ENCODE assay signal across 8 mouse cellular contexts in genomic region chr6:147268143-147268790, GRCm38 (mm10). TPM values are rescaled to one million over a fixed set of nuclear protein-coding genes. Genes with fewer than 3 reads are reported as not detected.
A peak's percentile ranks its signal among the peaks of the same experiment; 100 is the strongest.
DNase-seq lines count a peak whose midpoint lies in the region; ATAC-seq and TF ChIP-seq lines count a peak whose summit lies in the region.

No protein-coding gene starts in this region.

- no peak overlapping the region for H3K4me2 ChIP-seq in lung, embryonic 14.5 days
- peak overlapping the region; percentile 7; the same call in 1 of the 2 replicates for H3K4me2 ChIP-seq in hindbrain, embryonic 14.5 days (replicated peaks)

- H3K27ac ChIP-seq in lung, embryonic 14.5 days (ENCODE audit: low read depth): no peak overlapping the region
- H3K27ac ChIP-seq in hindbrain, embryonic 14.5 days: no peak overlapping the region

- H3K9ac ChIP-seq in lung, embryonic 14.5 days: no peak overlapping the region
- no peak overlapping the region for H3K9ac ChIP-seq in hindbrain, embryonic 14.5 days

- WGBS in lung, embryonic 14.5 days: 2% methylated on average over 19 of the region's 19 CpGs
- WGBS in hindbrain, embryonic 14.5 days: 5% methylated on average over 19 of the region's 19 CpGs

- no peaks in the 10 kb centered on the region for H3K4me1 ChIP-seq in lung, embryonic 14.5 days (ENCODE audit: insufficient read depth)
- H3K4me1 ChIP-seq in hindbrain, embryonic 14.5 days (replicated peaks; ENCODE audit: control insufficient read depth, insufficient read depth, low read length): peaks cover 13% of the 10 kb centered on the region; the same call in 1 of the 2 replicates

- ATAC-seq in lung, embryonic 14.5 days (ENCODE audit: insufficient read depth): peak; percentile 68; the same call in 1 of the 2 replicates
- no peak for ATAC-seq in hindbrain, embryonic 14.5 days (ENCODE audit: low FRiP score)

- H3K9me3 ChIP-seq in lung, embryonic 14.5 days (ENCODE audit: low read depth, low read length): no peaks in the 10 kb centered on the region
- no peaks in the 10 kb centered on the region for H3K9me3 ChIP-seq in hindbrain, embryonic 14.5 days (ENCODE audit: control insufficient read depth, low read length)

- H3K36me3 ChIP-seq in lung, embryonic 14.5 days (ENCODE audit: insufficient read depth): no peaks in the 10 kb centered on the region
- no peaks in the 10 kb centered on the region for H3K36me3 ChIP-seq in hindbrain, embryonic 14.5 days (replicated peaks; ENCODE audit: control insufficient read depth, insufficient read depth)

- no peak overlapping the region for H3K4me3 ChIP-seq in lung, embryonic 14.5 days (ENCODE audit: low read depth, low read length)
- H3K4me3 ChIP-seq in hindbrain, embryonic 14.5 days (replicated peaks; ENCODE audit: low read length): no peak overlapping the region

- peak; percentile 18 to 63 for DNase-seq in adrenal gland, adult (ENCODE audit: inconsistent age in 2 of 2, low spot score in 1 of 2)
- no peak for DNase-seq in adrenal gland, adult 8-10 months
- peak; percentile 87 for DNase-seq in lung, embryonic 14.5 days
- DNase-seq in lung, postnatal 36 days: no peak
- no peak for DNase-seq in hindbrain, embryonic 14.5 days (ENCODE audit: low spot score)
- DNase-seq in neural tube, embryonic 10.5 days (ENCODE audit: extremely low spot score, low spot score): peak; percentile 43
- no peak for DNase-seq in T-cell, adult 2 months (ENCODE audit: low spot score)
- no peak for DNase-seq in cerebellum, adult 9-10 months

- peaks cover 15% of the 10 kb centered on the region; the same call in 1 of the 2 replicates for H3K27me3 ChIP-seq in lung, embryonic 14.5 days (ENCODE audit: insufficient read depth, low read length)
- peaks cover 56% of the 10 kb centered on the region for H3K27me3 ChIP-seq in hindbrain, embryonic 14.5 days (ENCODE audit: control insufficient read depth, insufficient read depth, low read length)

- TF ChIP-seq CTCF in lung, embryonic 14.5 days (IDR thresholded peaks at IDR 0.05; ENCODE audit: low read depth): 0 out of 2 replicates have a peak, but pooled peaks have one; percentile 6

RNA-seq across cellular contexts. Expression of gene Pthlh, which starts 4.3 kb away (rescaled TPM):
- under 1 TPM; 0.30 to 0.52 (median 0.41) TPM for total RNA-seq in adrenal gland, adult 8-10 months (2022)
- polyA plus RNA-seq in lung, embryonic 14.5 days (2014; fragmentation: Nextera tagmentation; extraction: Ambion mirVana): 12.3 and 13.1 TPM in 2 replicates
- polyA plus RNA-seq in hindbrain, embryonic 14.5 days (2014; fragmentation: Nextera tagmentation; extraction: Ambion mirVana): 3.2 and 4.3 TPM in 2 replicates

Comparison
In these comparisons a context has a peak if more than half of its experiments do, and no peak if none do; other contexts are left out.
1. DNase-seq: peak in adrenal gland, adult (2 of 2), lung, embryonic 14.5 days (single experiment) and neural tube, embryonic 10.5 days (single experiment); none in adrenal gland, adult 8-10 months (single experiment), lung, postnatal 36 days (single experiment), hindbrain, embryonic 14.5 days (single experiment), T-cell, adult 2 months (single experiment) and cerebellum, adult 9-10 months (single experiment).